Comparison of ENCODE assay signal across 37 mouse cellular contexts in genomic region chrX:60014588-60014987, GRCm38 (mm10). TPM values are rescaled to one million over a fixed set of nuclear protein-coding genes. Genes with fewer than 3 reads are reported as not detected.
"Had no signal": no experiment of that assay in that cellular context is flagged by ENCODE, and none has a peak within 500 bp of the region (broad histone marks: within the 10 kb centered on the region; RNA-seq: fewer than 3 reads in every experiment).

No protein-coding gene starts in this region.

- H3K9ac ChIP-seq: limb, embryonic 12.5 days; limb, embryonic 13.5 days; limb, embryonic 15.5 days; liver, embryonic 12.5 days; liver, embryonic 13.5 days; liver, embryonic 14.5 days; liver, embryonic 15.5 days; lung, embryonic 14.5 days; lung, embryonic 15.5 days; midbrain, embryonic 12.5 days; midbrain, embryonic 13.5 days; midbrain, embryonic 15.5 days; neural tube, embryonic 12.5 days had no signal

- DNase-seq: left cerebral cortex, postnatal 4 days; liver, embryonic 13.5 days; lung, adult 18-20 months; lung, adult 2 months; lung, embryonic 14.5 days; lung, postnatal 10 days; lung, postnatal 14 days; lung, postnatal 36 days; lung, postnatal 4 days; midbrain, embryonic 14.5 days had no signal

- ATAC-seq: liver, embryonic 12.5 days; lung, postnatal 0 days; midbrain, embryonic 13.5 days; midbrain, embryonic 15.5 days; midbrain, embryonic 16.5 days had no signal

- H3K4me2 ChIP-seq: limb, embryonic 12.5 days; limb, embryonic 13.5 days; limb, embryonic 15.5 days; liver, embryonic 12.5 days; liver, embryonic 13.5 days; liver, embryonic 15.5 days; lung, embryonic 14.5 days; lung, embryonic 15.5 days; midbrain, embryonic 11.5 days; midbrain, embryonic 12.5 days; midbrain, embryonic 13.5 days; midbrain, embryonic 15.5 days; neural tube, embryonic 12.5 days had no signal

- H3K36me3 ChIP-seq: limb, embryonic 10.5 days; limb, embryonic 12.5 days; limb, embryonic 13.5 days; limb, embryonic 15.5 days; liver, embryonic 12.5 days; liver, embryonic 13.5 days; liver, embryonic 15.5 days; lung, embryonic 15.5 days; midbrain, embryonic 10.5 days; midbrain, embryonic 12.5 days; midbrain, embryonic 13.5 days; midbrain, embryonic 15.5 days; neural tube, embryonic 12.5 days had no signal

- H3K27ac ChIP-seq: left cerebral cortex, adult 2 months; limb, embryonic 10.5 days; limb, embryonic 12.5 days; limb, embryonic 13.5 days; limb, embryonic 15.5 days; liver, embryonic 12.5 days; liver, embryonic 13.5 days; liver, embryonic 14.5 days; liver, embryonic 15.5 days; lung, embryonic 15.5 days; macrophage; midbrain, embryonic 10.5 days; midbrain, embryonic 12.5 days; midbrain, embryonic 13.5 days; midbrain, embryonic 15.5 days; neural tube, embryonic 12.5 days had no signal

- H3K4me3 ChIP-seq: left cerebral cortex, adult 2 months; limb, embryonic 10.5 days; limb, embryonic 12.5 days; limb, embryonic 13.5 days; limb, embryonic 15.5 days; liver, embryonic 12.5 days; liver, embryonic 13.5 days; liver, embryonic 15.5 days; lung, embryonic 15.5 days; megakaryocyte, embryonic 14.5 days; midbrain, embryonic 10.5 days; midbrain, embryonic 12.5 days; midbrain, embryonic 13.5 days; midbrain, embryonic 15.5 days; myocyte; neural tube, embryonic 12.5 days had no signal

- H3K9me3 ChIP-seq: limb, embryonic 10.5 days; limb, embryonic 12.5 days; limb, embryonic 13.5 days; limb, embryonic 15.5 days; liver, embryonic 12.5 days; liver, embryonic 13.5 days; liver, embryonic 15.5 days; lung, embryonic 15.5 days; megakaryocyte, embryonic 14.5 days; midbrain, embryonic 10.5 days; midbrain, embryonic 12.5 days; midbrain, embryonic 13.5 days; midbrain, embryonic 15.5 days; neural tube, embryonic 12.5 days had no signal

- H3K4me1 ChIP-seq: limb, embryonic 10.5 days; limb, embryonic 12.5 days; limb, embryonic 13.5 days; limb, embryonic 15.5 days; liver, embryonic 12.5 days; liver, embryonic 13.5 days; liver, embryonic 15.5 days; lung, embryonic 15.5 days; megakaryocyte, embryonic 14.5 days; midbrain, embryonic 10.5 days; midbrain, embryonic 12.5 days; midbrain, embryonic 13.5 days; midbrain, embryonic 15.5 days; neural tube, embryonic 12.5 days had no signal

- H3K27me3 ChIP-seq: limb, embryonic 12.5 days; limb, embryonic 13.5 days; limb, embryonic 15.5 days; liver, embryonic 12.5 days; liver, embryonic 13.5 days; liver, embryonic 15.5 days; lung, embryonic 15.5 days; midbrain, embryonic 12.5 days; midbrain, embryonic 13.5 days; midbrain, embryonic 15.5 days; neural tube, embryonic 12.5 days had no signal

RNA-seq across cellular contexts. Expression of gene F9, which starts 15.3 kb away (rescaled TPM):
- total RNA-seq: megakaryocyte progenitor cell, adult 5-6 weeks; megakaryocyte-erythroid progenitor cell, adult 5-6 weeks; midbrain, postnatal 0 days had no signal
- polyA plus RNA-seq: limb, embryonic 10.5 days; limb, embryonic 11.5 days; limb, embryonic 12.5 days; limb, embryonic 13.5 days; limb, embryonic 14.5 days; limb, embryonic 15.5 days; lung, embryonic 14.5 days; lung, embryonic 15.5 days; lung, embryonic 16.5 days; lung, postnatal 0 days; midbrain, embryonic 10.5 days; midbrain, embryonic 11.5 days; midbrain, embryonic 12.5 days; midbrain, embryonic 13.5 days; midbrain, embryonic 14.5 days; midbrain, embryonic 15.5 days; midbrain, embryonic 16.5 days; midbrain, postnatal 0 days; myocyte; neural tube, embryonic 11.5 days; neural tube, embryonic 12.5 days had no signal
